Mouse (Mus musculus) lung, postnatal 0 days (tissue): ENCODE results near the gene Gm11568. TPM values are rescaled to one million over a fixed set of nuclear protein-coding genes. Genes with fewer than 3 reads are reported as not detected.
"Not testable (repeated sequence)": the region's sequence is repeated elsewhere in the genome, so short reads cannot be mapped to it uniquely, and the experiment has no call there.

Source experiments
- ATAC-seq: fragments of 200-750 bp; cut with Nextera tagmentation; 2 replicates; pipeline ENCODE4 v1.8.0; 2017; ENCODE audit warnings: moderate library complexity
- DNase-seq: peaks from one replicate; pipeline ENCODE4 v3.0.0-alpha.2; 2016; ENCODE audit warnings: low spot score
- H3K27ac ChIP-seq: fragments of 300-500 bp; sonication (generic); 2 replicates; pipeline ENCODE4 v1.5.1; 2014; ENCODE audit warnings: antibody characterized with exemption, mild to moderate bottlenecking, low read length, mixed read lengths
- H3K27me3 ChIP-seq: fragments of 300-500 bp; sonication (generic); replicated peaks from 2 replicates; pipeline ENCODE4 v1.6.1; 2014; ENCODE audit warnings: low read length, mixed read lengths; ENCODE audit not compliant: insufficient read depth
- H3K36me3 ChIP-seq: fragments of 300-500 bp; sonication (generic); 2 replicates; pipeline ENCODE4 v1.6.1; 2014; ENCODE audit warnings: low read length, mixed read lengths; ENCODE audit not compliant: insufficient read depth
- H3K4me1 ChIP-seq: fragments of 300-500 bp; sonication (generic); 2 replicates; pipeline ENCODE4 v1.6.1; 2014; ENCODE audit warnings: antibody characterized with exemption, low read depth, low read length, mixed read lengths; ENCODE audit not compliant: insufficient read depth
- H3K4me2 ChIP-seq: fragments of 300-500 bp; sonication (generic); replicated peaks from 2 replicates; pipeline ENCODE4 v1.6.1; 2014; ENCODE audit warnings: low read depth, mild to moderate bottlenecking, low read length, moderate library complexity, mixed read lengths
- H3K4me3 ChIP-seq: fragments of 300-500 bp; sonication (generic); 2 replicates; pipeline ENCODE4 v1.5.1; 2014; ENCODE audit warnings: low read depth, low read length
- H3K9ac ChIP-seq: fragments of 300-500 bp; sonication (generic); replicated peaks from 2 replicates; pipeline ENCODE4 v1.6.1; 2014; ENCODE audit warnings: low read depth, mild to moderate bottlenecking
- H3K9me3 ChIP-seq: fragments of 300-500 bp; sonication (generic); 2 replicates; pipeline ENCODE4 v1.6.1; 2016; ENCODE audit warnings: low read length, mixed read lengths
- CTCF ChIP-seq: IDR thresholded peaks from 2 replicates; pipeline ENCODE4 v1.5.1; 2016; ENCODE audit warnings: antibody characterized with exemption, mild to moderate bottlenecking
- EP300 ChIP-seq: IDR thresholded peaks from 2 replicates; pipeline ENCODE4 v1.6.1; 2016; ENCODE audit warnings: antibody characterized with exemption, mild to moderate bottlenecking, control low read depth
- WGBS: fragments of 180-500 bp; shearing (Covaris S2); extraction: QIAGEN DNeasy Blood & Tissue Kit; methylation state at CpG from one replicate; pipeline ENCODE4 v1.1.7; 2014; 5-methylcytosine and 5-hydroxymethylcytosine counted together
- polyA plus RNA-seq: library from polyadenylated mRNA; unstranded; fragments of >200 nt; fragmentation: Nextera tagmentation; extraction: Ambion mirVana; gene quantifications from 2 replicates; pipeline ENCODE4 v1.2.1, GENCODE M21; 2015

Gene Gm11568
- polyA plus RNA-seq, 1 experiment from 2014 or later = not detected

DNA sequence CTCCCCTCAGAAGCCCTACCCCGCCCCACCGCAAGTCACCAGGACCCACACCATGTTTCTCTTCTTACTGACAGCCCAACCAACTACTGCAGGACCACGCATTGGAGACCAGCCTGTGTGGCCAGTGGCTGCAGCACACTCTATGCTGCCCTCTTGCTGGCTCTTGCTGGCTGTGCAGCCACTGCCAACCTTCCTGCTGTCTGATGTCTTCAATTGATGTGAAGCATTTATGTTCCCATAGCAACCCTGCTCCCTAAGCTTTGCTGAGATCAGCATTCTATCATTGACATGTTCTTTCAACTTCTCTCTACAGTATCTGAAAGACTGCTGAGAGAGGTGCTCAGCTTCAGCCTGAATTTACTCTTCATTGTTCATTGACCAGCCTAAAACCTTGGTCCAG lies 3.6 kb upstream of the Gm11568 start:
- Histone ChIP-seq H3K4me2 (no peak overlapping the region), H3K27ac (no peak overlapping the region), H3K9ac (no peak overlapping the region), H3K4me3 (no peak overlapping the region), H3K4me1 (no peaks in the 10 kb centered on the region), H3K9me3 (no peaks in the 10 kb centered on the region), H3K36me3 (no peaks in the 10 kb centered on the region), H3K27me3 (no peaks in the 10 kb centered on the region)
- WGBS = 46% methylated on average over 3 of the region's 3 CpGs
- no peak for ATAC-seq
- DNase-seq = peak; percentile 15
- TF ChIP-seq CTCF (peak; percentile 61), EP300 (no peak)

DNA sequence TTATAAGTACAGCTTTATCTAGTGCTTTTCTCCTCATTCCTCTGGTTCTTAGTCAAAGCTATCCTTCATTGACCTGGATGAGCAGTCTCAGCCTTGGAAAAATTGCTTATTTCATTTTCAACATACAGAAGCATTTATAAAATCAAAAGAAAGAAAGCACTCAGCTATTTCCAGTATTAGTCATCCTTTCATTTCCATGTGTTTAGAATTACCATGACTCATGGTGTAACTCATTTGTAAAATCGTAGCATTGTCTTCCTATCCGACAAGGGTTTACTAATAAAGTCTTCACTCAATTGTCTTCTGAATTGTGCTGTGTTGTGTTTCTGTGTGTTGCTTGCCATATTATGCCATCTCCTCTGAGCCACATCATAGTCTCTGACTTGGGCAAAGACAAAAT lies 1.0 kb downstream of the Gm11568 start:
- H3K4me2 ChIP-seq = no peak overlapping the region
- ATAC-seq (no peak), DNase-seq (no peak)
- H3K27ac ChIP-seq = no peak overlapping the region
- WGBS = 58% methylated on average over 2 of the region's 2 CpGs
- H3K9me3 ChIP-seq = no peaks in the 10 kb centered on the region
- no peak overlapping the region for H3K4me3 ChIP-seq
- no peak for TF ChIP-seq EP300
- TF ChIP-seq CTCF = no peak
- H3K36me3 ChIP-seq = no peaks in the 10 kb centered on the region
- H3K4me1 ChIP-seq = no peaks in the 10 kb centered on the region
- no peak overlapping the region for H3K9ac ChIP-seq
- H3K27me3 ChIP-seq = no peaks in the 10 kb centered on the region

DNA sequence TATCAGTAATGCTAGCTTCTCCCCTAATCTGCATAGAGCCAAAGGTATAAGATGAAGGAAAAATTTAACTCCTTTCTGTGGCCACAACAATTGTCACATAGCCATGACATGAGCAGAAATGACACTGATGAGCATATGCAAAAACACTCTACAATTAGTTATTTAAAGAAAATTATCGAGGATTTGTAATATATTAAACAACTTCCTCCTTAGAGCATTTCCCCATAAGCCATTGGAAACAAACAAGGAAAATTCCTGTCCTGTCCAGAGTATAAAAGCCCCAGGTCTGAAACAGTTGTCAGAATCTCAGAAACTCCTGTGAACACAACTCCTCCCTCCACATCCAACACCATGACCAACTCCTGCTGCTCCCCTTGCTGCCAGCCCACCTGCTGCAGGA lies 6.5 kb downstream of the Gm11568 start, which contains the start of gene Gm11559:
Gene Gm11559 (plus strand): TSS at position 301 of the 400 bp plus-strand sequence.
- WGBS = 43% methylated on average over 1 of the region's 1 CpGs
- not testable (repeated sequence) for ATAC-seq, H3K4me1 ChIP-seq, H3K36me3 ChIP-seq, H3K4me3 ChIP-seq, H3K27me3 ChIP-seq, H3K27ac ChIP-seq, H3K9me3 ChIP-seq, H3K9ac ChIP-seq, H3K4me2 ChIP-seq, DNase-seq

DNA sequence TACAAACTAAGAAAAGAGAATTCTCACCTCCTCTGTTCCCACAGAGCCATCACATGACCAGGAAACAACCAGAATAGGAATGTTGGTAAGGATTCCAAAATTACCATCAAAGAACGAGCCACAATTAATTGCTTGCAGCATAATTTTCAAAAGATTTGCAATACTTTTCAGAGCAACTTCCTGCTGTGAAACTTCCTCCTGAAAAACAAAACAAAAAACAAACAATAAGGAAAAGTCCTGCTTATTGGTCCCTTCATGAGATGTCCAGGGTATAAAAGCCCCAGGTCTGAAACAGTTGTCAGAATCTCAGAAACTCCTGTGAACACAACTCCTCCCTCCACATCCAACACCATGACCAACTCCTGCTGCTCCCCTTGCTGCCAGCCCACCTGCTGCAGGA lies 15.4 kb downstream of the Gm11568 start, which contains the start of gene Krtap9-1:
Gene Krtap9-1 (plus strand): TSS at position 301 of the 400 bp plus-strand sequence.
- ATAC-seq, H3K4me3 ChIP-seq, H3K4me1 ChIP-seq, H3K4me2 ChIP-seq, H3K9ac ChIP-seq, H3K36me3 ChIP-seq, H3K9me3 ChIP-seq, H3K27me3 ChIP-seq, DNase-seq, H3K27ac ChIP-seq: not testable (repeated sequence)
- 45% methylated on average over 1 of the region's 1 CpGs for WGBS

DNA sequence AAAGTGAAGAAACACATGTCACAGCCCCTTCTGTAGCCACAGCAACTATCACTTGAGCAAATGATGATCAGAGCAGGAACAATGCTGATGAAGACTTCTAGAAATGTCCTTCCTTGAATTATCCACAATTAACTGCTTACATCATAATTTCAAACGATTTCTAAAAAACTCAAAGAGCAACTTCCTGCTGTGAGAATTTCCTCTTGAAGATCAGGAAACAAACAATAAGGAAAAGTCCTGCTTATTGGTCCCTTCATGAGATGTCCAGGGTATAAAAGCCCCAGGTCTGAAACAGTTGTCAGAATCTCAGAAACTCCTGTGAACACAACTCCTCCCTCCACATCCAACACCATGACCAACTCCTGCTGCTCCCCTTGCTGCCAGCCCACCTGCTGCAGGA lies 21.2 kb downstream of the Gm11568 start, which contains the start of gene Gm11567:
Gene Gm11567 (plus strand): TSS at position 301 of the 400 bp plus-strand sequence.
- H3K4me1 ChIP-seq, H3K27ac ChIP-seq, DNase-seq, ATAC-seq, H3K36me3 ChIP-seq, H3K4me3 ChIP-seq, H3K9ac ChIP-seq, H3K9me3 ChIP-seq, H3K4me2 ChIP-seq, H3K27me3 ChIP-seq: not testable (repeated sequence)
- WGBS = 29% methylated on average over 1 of the region's 1 CpGs

DNA sequence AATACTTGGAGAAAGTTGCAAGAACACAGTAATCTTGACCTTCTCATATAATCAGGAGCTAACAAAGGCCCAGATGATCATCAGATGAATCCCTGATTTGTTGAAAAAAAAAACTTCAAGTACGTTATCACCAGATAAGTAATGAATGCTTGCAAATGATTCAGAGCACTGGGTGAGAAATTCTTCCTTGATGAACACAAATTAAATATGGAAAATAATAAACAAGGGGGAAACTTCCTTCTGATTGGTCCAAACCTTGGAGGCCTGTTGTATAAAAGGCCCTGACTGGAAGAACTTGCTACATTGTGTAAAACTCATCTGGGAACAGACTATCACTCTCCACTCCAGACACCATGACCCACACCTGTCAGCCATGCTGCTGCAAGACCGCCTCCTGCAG lies 49.9 kb downstream of the Gm11568 start, which contains the start of gene Krtap31-1:
Gene Krtap31-1 (plus strand): TSS at position 301 of the 400 bp plus-strand sequence.
- WGBS = 78% methylated on average over 2 of the region's 2 CpGs
- Histone ChIP-seq H3K4me1 (no peaks in the 10 kb centered on the region), H3K9me3 (no peaks in the 10 kb centered on the region), H3K27ac (no peak within 1 kb of the TSS), H3K36me3 (no peaks in the 10 kb centered on the region), H3K27me3 (no peaks in the 10 kb centered on the region), H3K4me3 (no peak within 1 kb of the TSS), H3K9ac (no peak within 1 kb of the TSS), H3K4me2 (no peak within 1 kb of the TSS)
- DNase-seq = no peak
- ATAC-seq = no peak
- TF ChIP-seq CTCF = no peak
- TF ChIP-seq EP300 = no peak

Other genes starting within 250 kb of the Gm11568 start
- not detected in 2 replicates for gene Gm11937, start 247.7 kb upstream of the Gm11568 start, polyA plus RNA-seq
- gene Krtap2-4, start 243.1 kb upstream of the Gm11568 start, polyA plus RNA-seq = not detected in 2 replicates
- not detected in 2 replicates for gene Gm11562, start 237.5 kb upstream of the Gm11568 start, polyA plus RNA-seq
- gene Krtap4-1, start 229.7 kb upstream of the Gm11568 start, polyA plus RNA-seq = not detected in 2 replicates
- not detected in 2 replicates for gene Krtap4-2, start 222.8 kb upstream of the Gm11568 start, polyA plus RNA-seq
- not detected in 2 replicates for gene Krtap4-7, start 213.8 kb upstream of the Gm11568 start, polyA plus RNA-seq
- not detected in 2 replicates for gene Gm11555, start 207.7 kb upstream of the Gm11568 start, polyA plus RNA-seq
- not detected in 2 replicates for gene Gm11563, start 199.0 kb upstream of the Gm11568 start, polyA plus RNA-seq
- gene Krtap4-6, start 192.0 kb upstream of the Gm11568 start, polyA plus RNA-seq = not detected in 2 replicates
- gene Gm14190, start 167.2 kb upstream of the Gm11568 start, polyA plus RNA-seq = not detected in 2 replicates
- not detected in 2 replicates for gene Gm14180, start 123.6 kb upstream of the Gm11568 start, polyA plus RNA-seq
- gene Gm11595, start 85.0 kb upstream of the Gm11568 start, polyA plus RNA-seq = not detected in 2 replicates
- gene Krtap4-8, start 77.2 kb upstream of the Gm11568 start, polyA plus RNA-seq = not detected in 2 replicates
- gene Krtap4-9, start 72.7 kb upstream of the Gm11568 start, polyA plus RNA-seq = not detected in 2 replicates
- gene Gm11596, start 64.5 kb upstream of the Gm11568 start, polyA plus RNA-seq = not detected in 2 replicates
- not detected in 2 replicates for gene Gm11569, start 59.0 kb upstream of the Gm11568 start, polyA plus RNA-seq
- gene Gm11554, start 53.5 kb upstream of the Gm11568 start, polyA plus RNA-seq = not detected in 2 replicates
- gene Krtap4-13, start 48.0 kb upstream of the Gm11568 start, polyA plus RNA-seq = not detected in 2 replicates
- gene Gm11564, start 42.3 kb upstream of the Gm11568 start, polyA plus RNA-seq = not detected in 2 replicates
- not detected in 2 replicates for gene 2300003K06Rik, start 19.9 kb upstream of the Gm11568 start, polyA plus RNA-seq
- gene Krtap4-16, start 6.3 kb upstream of the Gm11568 start, polyA plus RNA-seq = not detected in 2 replicates
- gene Gm11559, start 6.6 kb downstream of the Gm11568 start, polyA plus RNA-seq = not detected in 2 replicates
- not detected in 2 replicates for gene Krtap9-1, start 15.5 kb downstream of the Gm11568 start, polyA plus RNA-seq
- gene Gm11567, start 21.3 kb downstream of the Gm11568 start, polyA plus RNA-seq = not detected in 2 replicates
- gene Krtap31-1, start 50.0 kb downstream of the Gm11568 start, polyA plus RNA-seq = not detected in 2 replicates
- gene Gm11565, start 56.8 kb downstream of the Gm11568 start, polyA plus RNA-seq = not detected in 2 replicates
- gene Krtap31-2, start 78.4 kb downstream of the Gm11568 start, polyA plus RNA-seq = not detected in 2 replicates
- not detected in 2 replicates for gene Krtap9-5, start 90.6 kb downstream of the Gm11568 start, polyA plus RNA-seq
- not detected in 2 replicates for gene Krtap29-1, start 121.1 kb downstream of the Gm11568 start, polyA plus RNA-seq
- not detected in 2 replicates for gene Krtap16-1, start 128.7 kb downstream of the Gm11568 start, polyA plus RNA-seq
- gene Krtap17-1, start 136.1 kb downstream of the Gm11568 start, polyA plus RNA-seq = 8.4 and 11.5 TPM in 2 replicates
- 0.17 and 0.23 TPM in 2 replicates for gene Krt33a, start 158.3 kb downstream of the Gm11568 start, polyA plus RNA-seq
- 0.16 TPM in 1 of 2 replicates, not detected in the other for gene Krt33b, start 172.0 kb downstream of the Gm11568 start, polyA plus RNA-seq
- gene Krt34, start 183.6 kb downstream of the Gm11568 start, polyA plus RNA-seq = 0.11 and 0.18 TPM in 2 replicates
- gene Krt31, start 192.6 kb downstream of the Gm11568 start, polyA plus RNA-seq = not detected in 2 replicates
- not detected in 2 replicates for gene Krt32, start 230.3 kb downstream of the Gm11568 start, polyA plus RNA-seq
- not detected in 2 replicates for gene Krt35, start 238.3 kb downstream of the Gm11568 start, polyA plus RNA-seq
- 0.11 TPM in 1 of 2 replicates, not detected in the other for gene Krt36, start 247.7 kb downstream of the Gm11568 start, polyA plus RNA-seq